Mouse (Mus musculus): ENCODE measurements at regions not wholly inside any gene's neighbourhood (a gene's known extent, or its start where the extent isn't known, plus 50 kb on each side); places are given as distances from the start of the nearest gene placed in this dataset.

DNA sequence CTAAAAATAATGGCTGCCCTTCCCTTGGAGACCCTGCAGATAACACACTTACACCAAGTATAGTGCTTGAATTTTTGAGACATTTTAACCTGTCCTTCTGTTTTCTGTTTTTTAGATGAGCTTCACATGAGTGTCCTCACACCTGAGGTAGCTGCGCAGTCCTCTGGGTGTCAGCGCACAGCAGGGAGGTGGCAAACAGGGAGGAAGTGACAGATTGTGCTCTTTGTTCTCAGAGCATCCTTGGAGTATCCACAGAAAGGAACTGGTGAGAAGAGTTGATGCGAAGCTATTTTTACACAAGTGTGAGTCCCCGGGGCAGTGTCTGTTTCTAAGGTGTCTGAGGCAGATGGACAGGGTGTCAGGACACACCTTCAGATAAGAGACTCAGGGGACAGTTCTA lies 78.2 kb upstream of the Arl4c start:
- H3K9ac ChIP-seq (ENCODE audit: low read depth, low read length), result no peak overlapping the region
- H3K4me3 ChIP-seq (ENCODE audit: low read length), result no peak overlapping the region
- no peaks in the 10 kb centered on the region for H3K36me3 ChIP-seq (ENCODE audit: control insufficient read depth, insufficient read depth, low read length)
- WGBS, result 75% methylated on average over 4 of the region's 4 CpGs
- no peak overlapping the region for H3K27ac ChIP-seq (ENCODE audit: low read depth, low read length)
- no peak for ATAC-seq (ENCODE audit: low FRiP score, low TSS enrichment)
- H3K4me2 ChIP-seq (replicated peaks; ENCODE audit: low read depth, low read length), result no peak overlapping the region
- no peaks in the 10 kb centered on the region for H3K27me3 ChIP-seq (ENCODE audit: control insufficient read depth, insufficient read depth, low read length)
- no peaks in the 10 kb centered on the region for H3K4me1 ChIP-seq (ENCODE audit: control insufficient read depth, insufficient read depth, low read length)
- no peaks in the 10 kb centered on the region for H3K9me3 ChIP-seq (ENCODE audit: control insufficient read depth, low read length)

DNA sequence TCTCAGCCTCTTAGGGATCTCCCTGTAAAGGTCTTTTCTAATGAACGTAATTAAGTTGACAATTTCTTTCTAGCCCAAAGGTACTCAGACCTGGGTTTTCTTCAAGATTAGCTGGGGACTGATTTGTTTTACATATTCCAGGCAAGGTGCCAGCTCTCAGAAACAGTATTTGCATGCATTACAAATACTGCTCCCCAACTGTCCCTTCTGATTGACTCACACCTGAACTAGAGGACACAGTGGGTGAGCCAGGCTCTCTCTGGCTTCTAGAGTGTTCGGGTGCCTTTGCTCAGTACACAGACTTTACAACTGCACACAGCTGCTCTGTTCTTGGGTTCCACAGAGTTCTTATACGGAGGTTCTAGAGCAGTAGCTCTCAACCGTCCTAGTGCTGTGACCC lies 81.1 kb upstream of the Arl4c start:
- no peak overlapping the region for H3K9ac ChIP-seq (ENCODE audit: low read depth, low read length)
- 82% methylated on average over 4 of the region's 4 CpGs for WGBS

DNA sequence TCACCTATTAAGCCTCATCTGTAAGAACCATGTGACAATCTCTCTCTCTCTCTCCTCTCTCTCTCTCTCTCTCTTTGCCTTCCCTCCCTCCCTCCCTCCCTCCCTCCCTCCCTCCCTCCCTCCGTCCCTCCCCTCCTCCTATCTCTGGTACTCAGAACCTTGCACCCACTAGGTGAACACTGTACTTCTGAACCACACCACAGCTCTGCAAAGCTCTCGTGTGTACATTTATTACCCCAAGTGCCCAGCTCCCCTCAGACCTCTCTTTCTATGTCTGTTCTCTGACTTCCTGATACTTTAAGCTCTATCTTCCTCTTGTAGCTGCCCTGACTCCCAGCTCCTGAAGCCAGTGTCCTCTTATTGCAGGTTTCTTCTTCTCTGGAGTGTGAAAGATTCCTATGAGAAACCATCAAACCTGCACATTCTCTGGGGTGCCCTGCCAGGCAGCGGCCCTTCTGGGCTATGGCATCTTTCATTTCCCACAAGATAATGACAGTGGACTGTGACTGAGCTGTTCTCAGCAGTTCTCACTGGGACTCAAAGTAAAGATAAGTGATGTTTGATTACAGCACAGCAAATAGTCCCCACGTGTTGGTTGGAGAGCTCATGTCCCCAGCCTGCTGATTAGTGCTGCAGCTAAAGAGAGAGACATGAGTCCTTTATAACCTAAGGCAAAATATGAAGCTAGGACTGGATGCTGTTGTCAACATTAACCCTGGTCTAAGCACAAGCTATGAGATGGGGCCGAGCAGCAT lies 83.0 kb upstream of the Arl4c start:
- Histone ChIP-seq H3K9ac (ENCODE audit: low read depth, low read length) (no peak overlapping the region), H3K27me3 (ENCODE audit: control insufficient read depth, insufficient read depth, low read length) (no peaks in the 10 kb centered on the region), H3K4me2 (replicated peaks; ENCODE audit: low read depth, low read length) (no peak overlapping the region), H3K4me3 (ENCODE audit: low read length) (no peak overlapping the region), H3K36me3 (ENCODE audit: control insufficient read depth, insufficient read depth, low read length) (no peaks in the 10 kb centered on the region), H3K9me3 (ENCODE audit: control insufficient read depth, low read length) (peaks cover 3% of the 10 kb centered on the region; the same call in 1 of the 2 replicates), H3K4me1 (ENCODE audit: control insufficient read depth, insufficient read depth, low read length) (no peaks in the 10 kb centered on the region), H3K27ac (ENCODE audit: low read depth, low read length) (no peak overlapping the region)
- no peak for ATAC-seq (ENCODE audit: low FRiP score, low TSS enrichment)
- 67% methylated on average over 4 of the region's 5 CpGs for WGBS

More for the DNA sequence above, 81.1 kb upstream of the Arl4c start:
- Histone ChIP-seq H3K9me3 (ENCODE audit: control insufficient read depth, low read length) (peaks cover 3% of the 10 kb centered on the region; the same call in 1 of the 2 replicates), H3K4me1 (ENCODE audit: control insufficient read depth, insufficient read depth, low read length) (no peaks in the 10 kb centered on the region), H3K27ac (ENCODE audit: low read depth, low read length) (no peak overlapping the region), H3K4me2 (replicated peaks; ENCODE audit: low read depth, low read length) (no peak overlapping the region), H3K27me3 (ENCODE audit: control insufficient read depth, insufficient read depth, low read length) (no peaks in the 10 kb centered on the region), H3K36me3 (ENCODE audit: control insufficient read depth, insufficient read depth, low read length) (no peaks in the 10 kb centered on the region), H3K4me3 (ENCODE audit: low read length) (no peak overlapping the region)
- no peak for ATAC-seq (ENCODE audit: low FRiP score, low TSS enrichment)

DNA sequence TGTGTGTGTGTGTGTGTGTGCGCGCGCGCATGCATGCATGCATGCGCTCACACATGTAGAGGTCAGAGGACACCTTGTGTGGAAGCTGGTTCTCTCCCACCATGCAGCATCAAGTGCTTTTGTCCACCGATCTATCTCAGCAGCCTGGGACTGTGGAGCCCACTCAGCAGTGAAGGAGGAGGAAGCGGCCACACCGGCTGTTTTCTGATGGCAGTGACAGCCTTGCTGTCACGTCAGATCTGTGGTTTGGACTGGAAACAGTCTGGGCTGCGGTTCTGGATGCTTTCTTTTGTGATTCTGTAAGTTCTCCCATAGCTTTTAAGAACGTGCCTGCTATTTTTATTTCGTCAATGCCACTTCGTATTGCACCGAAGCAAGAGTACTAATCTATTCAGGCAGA lies 84.0 kb upstream of the Arl4c start:
- Histone ChIP-seq H3K4me3 (ENCODE audit: low read length) (no peak overlapping the region), H3K9ac (ENCODE audit: low read depth, low read length) (no peak overlapping the region), H3K9me3 (ENCODE audit: control insufficient read depth, low read length) (peaks cover 3% of the 10 kb centered on the region; the same call in 1 of the 2 replicates), H3K36me3 (ENCODE audit: control insufficient read depth, insufficient read depth, low read length) (no peaks in the 10 kb centered on the region), H3K27me3 (ENCODE audit: control insufficient read depth, insufficient read depth, low read length) (no peaks in the 10 kb centered on the region), H3K4me2 (replicated peaks; ENCODE audit: low read depth, low read length) (no peak overlapping the region), H3K4me1 (ENCODE audit: control insufficient read depth, insufficient read depth, low read length) (no peaks in the 10 kb centered on the region), H3K27ac (ENCODE audit: low read depth, low read length) (no peak overlapping the region)
- no peak for ATAC-seq (ENCODE audit: low FRiP score, low TSS enrichment)
- WGBS, result 90% methylated on average over 14 of the region's 14 CpGs

DNA sequence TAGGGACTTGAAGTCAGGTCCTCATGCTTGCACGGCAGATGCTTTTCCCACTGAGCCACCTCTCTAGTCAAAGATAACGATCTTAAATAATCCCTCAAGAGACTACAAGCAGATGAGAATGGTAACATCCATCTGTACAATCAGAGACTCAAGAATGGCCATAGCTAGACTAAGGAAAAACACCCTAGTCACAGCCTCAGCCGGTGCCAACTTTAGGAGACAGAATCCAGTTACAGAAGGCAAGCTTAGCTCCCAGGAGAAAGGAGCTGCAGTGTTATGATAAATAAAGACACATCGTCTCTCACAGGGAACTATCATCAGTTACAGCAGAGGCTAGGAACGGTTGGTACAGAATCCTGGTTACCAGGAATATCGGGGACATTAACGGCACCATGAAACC lies 88.7 kb upstream of the Arl4c start:
- Histone ChIP-seq H3K4me2 (replicated peaks; ENCODE audit: low read depth, low read length) (no peak overlapping the region), H3K4me1 (ENCODE audit: control insufficient read depth, insufficient read depth, low read length) (no peaks in the 10 kb centered on the region), H3K27ac (ENCODE audit: low read depth, low read length) (no peak overlapping the region), H3K9ac (ENCODE audit: low read depth, low read length) (no peak overlapping the region), H3K9me3 (ENCODE audit: control insufficient read depth, low read length) (peaks cover 6% of the 10 kb centered on the region; the same call in 1 of the 2 replicates), H3K4me3 (ENCODE audit: low read length) (no peak overlapping the region), H3K36me3 (ENCODE audit: control insufficient read depth, insufficient read depth, low read length) (no peaks in the 10 kb centered on the region), H3K27me3 (ENCODE audit: control insufficient read depth, insufficient read depth, low read length) (no peaks in the 10 kb centered on the region)
- ATAC-seq (ENCODE audit: low FRiP score, low TSS enrichment), result no peak
- 86% methylated on average over 7 of the region's 7 CpGs for WGBS

DNA sequence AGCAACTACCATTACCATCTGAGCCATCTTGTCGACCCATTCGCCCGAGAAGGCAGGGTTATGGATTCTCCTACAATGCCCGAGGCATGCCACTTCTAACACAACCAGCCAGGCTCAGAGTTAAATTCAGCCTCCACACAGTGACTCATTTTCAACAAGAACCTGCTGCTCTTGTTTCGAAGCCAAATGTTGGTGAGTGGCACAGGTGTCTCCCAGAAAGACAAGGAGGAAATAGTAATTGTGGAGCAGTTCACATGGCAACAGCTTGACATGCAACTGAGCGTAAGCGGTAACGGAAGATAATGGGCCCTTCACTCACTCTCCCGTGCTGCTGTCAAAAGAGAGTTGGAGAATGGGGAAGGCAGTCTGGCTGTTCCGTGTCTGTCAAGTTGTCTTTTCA lies 92.9 kb upstream of the Arl4c start:
- 93% methylated on average over 10 of the region's 10 CpGs for WGBS
- no peak for ATAC-seq (ENCODE audit: low FRiP score, low TSS enrichment)

DNA sequence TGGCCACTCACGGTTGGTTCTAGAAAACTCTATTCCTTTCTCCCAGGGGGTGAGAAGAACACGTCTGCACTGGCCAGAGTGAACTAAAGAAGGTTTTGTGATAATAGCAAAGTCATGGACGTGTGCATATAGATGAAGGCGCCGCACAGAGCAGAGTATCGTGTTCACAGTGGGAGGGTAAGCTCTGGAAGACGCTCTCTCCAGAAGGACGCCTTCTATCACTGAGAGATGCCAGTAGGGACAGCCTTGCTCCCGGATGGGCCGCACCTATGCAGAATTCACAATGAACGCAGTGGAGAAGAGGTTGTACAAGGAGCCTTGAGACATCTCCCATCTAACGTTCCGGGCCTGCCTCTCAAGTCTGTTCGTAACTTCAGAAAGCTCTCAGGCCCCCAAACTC lies 96.5 kb upstream of the Arl4c start:
- Histone ChIP-seq H3K36me3 (ENCODE audit: control insufficient read depth, insufficient read depth, low read length) (no peaks in the 10 kb centered on the region), H3K4me1 (ENCODE audit: control insufficient read depth, insufficient read depth, low read length) (peaks cover 3% of the 10 kb centered on the region), H3K9ac (ENCODE audit: low read depth, low read length) (no peak overlapping the region), H3K4me3 (ENCODE audit: low read length) (no peak overlapping the region), H3K27ac (ENCODE audit: low read depth, low read length) (no peak overlapping the region), H3K9me3 (ENCODE audit: control insufficient read depth, low read length) (peaks cover 6% of the 10 kb centered on the region; the same call in 1 of the 2 replicates), H3K27me3 (ENCODE audit: control insufficient read depth, insufficient read depth, low read length) (no peaks in the 10 kb centered on the region), H3K4me2 (replicated peaks; ENCODE audit: low read depth, low read length) (no peak overlapping the region)
- ATAC-seq (ENCODE audit: low FRiP score, low TSS enrichment), result no peak
- WGBS, result 86% methylated on average over 14 of the region's 14 CpGs

More for the DNA sequence above, 92.9 kb upstream of the Arl4c start:
- H3K36me3 ChIP-seq (ENCODE audit: control insufficient read depth, insufficient read depth, low read length), result no peaks in the 10 kb centered on the region
- H3K27me3 ChIP-seq (ENCODE audit: control insufficient read depth, insufficient read depth, low read length), result no peaks in the 10 kb centered on the region
- no peak overlapping the region for H3K9ac ChIP-seq (ENCODE audit: low read depth, low read length)
- H3K4me1 ChIP-seq (ENCODE audit: control insufficient read depth, insufficient read depth, low read length), result no peaks in the 10 kb centered on the region; the same call in 1 of the 2 replicates
- peaks cover 3% of the 10 kb centered on the region; the same call in 1 of the 2 replicates for H3K9me3 ChIP-seq (ENCODE audit: control insufficient read depth, low read length)
- no peak overlapping the region for H3K4me2 ChIP-seq (replicated peaks; ENCODE audit: low read depth, low read length)
- no peak overlapping the region for H3K4me3 ChIP-seq (ENCODE audit: low read length)
- H3K27ac ChIP-seq (ENCODE audit: low read depth, low read length), result no peak overlapping the region

DNA sequence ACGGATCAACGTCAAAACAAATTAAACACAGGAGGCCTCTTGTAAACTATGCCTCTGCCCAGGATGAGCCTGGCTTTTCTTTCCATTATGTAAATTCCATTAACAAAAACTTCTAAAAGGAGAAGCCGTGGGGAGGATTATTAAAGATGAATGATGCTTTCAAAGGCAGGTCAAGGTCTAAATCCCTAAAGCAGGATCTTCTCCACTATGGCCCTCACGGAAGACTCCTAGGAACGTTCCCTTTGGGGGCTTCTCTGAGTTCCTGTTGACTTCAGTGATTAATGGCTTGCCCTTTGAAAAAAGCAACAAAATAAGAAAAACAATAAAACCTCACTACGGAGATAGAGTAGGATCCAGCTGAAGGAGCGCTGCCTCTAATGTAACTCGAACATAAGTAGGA lies 96.9 kb upstream of the Arl4c start:
- Histone ChIP-seq H3K9ac (ENCODE audit: low read depth, low read length) (no peak overlapping the region), H3K4me2 (replicated peaks; ENCODE audit: low read depth, low read length) (no peak overlapping the region), H3K27me3 (ENCODE audit: control insufficient read depth, insufficient read depth, low read length) (no peaks in the 10 kb centered on the region), H3K9me3 (ENCODE audit: control insufficient read depth, low read length) (peaks cover 6% of the 10 kb centered on the region; the same call in 1 of the 2 replicates), H3K4me3 (ENCODE audit: low read length) (no peak overlapping the region), H3K27ac (ENCODE audit: low read depth, low read length) (no peak overlapping the region), H3K36me3 (ENCODE audit: control insufficient read depth, insufficient read depth, low read length) (no peaks in the 10 kb centered on the region), H3K4me1 (ENCODE audit: control insufficient read depth, insufficient read depth, low read length) (peaks cover 3% of the 10 kb centered on the region)
- no peak for ATAC-seq (ENCODE audit: low FRiP score, low TSS enrichment)
- 46% methylated on average over 8 of the region's 8 CpGs for WGBS

DNA sequence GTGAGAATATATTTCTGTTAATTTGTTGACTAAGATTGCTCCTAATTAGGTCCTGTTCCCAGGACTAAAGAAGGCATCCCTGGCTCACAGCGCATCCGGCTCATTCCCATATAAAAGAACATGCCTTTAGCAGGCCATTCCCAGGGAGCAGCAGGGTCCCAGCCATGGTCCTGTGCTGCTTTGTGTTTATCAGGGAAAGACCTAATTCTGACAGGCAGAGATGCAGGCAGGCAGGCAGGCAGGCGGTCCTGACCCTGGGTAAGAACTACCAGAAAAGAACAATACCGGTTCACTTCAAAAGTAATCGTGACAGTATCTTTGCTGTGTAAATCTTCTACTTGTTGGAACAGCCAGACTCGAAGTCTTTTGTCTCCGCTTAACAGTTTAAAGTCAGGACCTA lies 97.3 kb upstream of the Arl4c start:
- H3K4me3 ChIP-seq (ENCODE audit: low read length), result no peak overlapping the region
- no peaks in the 10 kb centered on the region for H3K27me3 ChIP-seq (ENCODE audit: control insufficient read depth, insufficient read depth, low read length)
- H3K4me2 ChIP-seq (replicated peaks; ENCODE audit: low read depth, low read length), result no peak overlapping the region
- ATAC-seq (ENCODE audit: low FRiP score, low TSS enrichment), result no peak
- no peak overlapping the region for H3K27ac ChIP-seq (ENCODE audit: low read depth, low read length)
- peaks cover 3% of the 10 kb centered on the region for H3K4me1 ChIP-seq (ENCODE audit: control insufficient read depth, insufficient read depth, low read length)
- WGBS, result 58% methylated on average over 7 of the region's 7 CpGs
- peaks cover 6% of the 10 kb centered on the region; the same call in 1 of the 2 replicates for H3K9me3 ChIP-seq (ENCODE audit: control insufficient read depth, low read length)
- H3K36me3 ChIP-seq (ENCODE audit: control insufficient read depth, insufficient read depth, low read length), result no peaks in the 10 kb centered on the region
- no peak overlapping the region for H3K9ac ChIP-seq (ENCODE audit: low read depth, low read length)

Data from kidney, embryonic 14.5 days (tissue).